Mouse (Mus musculus): ENCODE data around the gene Lrrc47. TPM values are rescaled to one million over a fixed set of nuclear protein-coding genes. Genes with fewer than 3 reads are reported as not detected.

The Lrrc47 gene
- 24.9 TPM for polyA plus RNA-seq (2014; fragmentation: Illumina TruSeq; extraction: RNeasy Lipid Tissue Mini Kit (QIAGEN cat#74804))

GRCm38 (mm10) chr4:154011646-154012089 lies at the start of gene Lrrc47:
Lrrc47 (plus strand) TSS chr4:154011731.

GRCm38 (mm10) chr4:153974431-153975291 lies 36.9 kb upstream of the Lrrc47 start, which contains the start of the genes Dffb and Cep104:
Dffb (minus strand) TSS chr4:153975126.
Cep104 (plus strand) TSS chr4:153975194.

GRCm38 (mm10) chr4:154025641-154026440 lies 14.3 kb downstream of the Lrrc47 start, which contains the start of gene Smim1:
Smim1 (minus strand) TSS chr4:154026230.

GRCm38 (mm10) chr4:154042577-154042976 lies 31.0 kb downstream of the Lrrc47 start, which contains the start of gene Ccdc27:
Ccdc27 (minus strand) TSS chr4:154042677.

Other genes with a start within 250 kb of the Lrrc47 start
- 16.6 TPM for gene A430005L14Rik, start 54.5 kb upstream of the Lrrc47 start, polyA plus RNA-seq (2014; fragmentation: Illumina TruSeq; extraction: RNeasy Lipid Tissue Mini Kit (QIAGEN cat#74804))
- gene Dffb, start 36.6 kb upstream of the Lrrc47 start, polyA plus RNA-seq (2014; fragmentation: Illumina TruSeq; extraction: RNeasy Lipid Tissue Mini Kit (QIAGEN cat#74804)) = 2.5 TPM
- 15.9 TPM for gene Cep104, start 36.5 kb upstream of the Lrrc47 start, polyA plus RNA-seq (2014; fragmentation: Illumina TruSeq; extraction: RNeasy Lipid Tissue Mini Kit (QIAGEN cat#74804))
- 0.40 TPM for gene Smim1, start 14.5 kb downstream of the Lrrc47 start, polyA plus RNA-seq (2014; fragmentation: Illumina TruSeq; extraction: RNeasy Lipid Tissue Mini Kit (QIAGEN cat#74804))
- gene Ccdc27, start 30.9 kb downstream of the Lrrc47 start, polyA plus RNA-seq (2014; fragmentation: Illumina TruSeq; extraction: RNeasy Lipid Tissue Mini Kit (QIAGEN cat#74804)) = not detected
- gene Trp73, start 128.5 kb downstream of the Lrrc47 start, polyA plus RNA-seq (2014; fragmentation: Illumina TruSeq; extraction: RNeasy Lipid Tissue Mini Kit (QIAGEN cat#74804)) = 0.14 TPM
- gene Wrap73, start 130.6 kb downstream of the Lrrc47 start, polyA plus RNA-seq (2014; fragmentation: Illumina TruSeq; extraction: RNeasy Lipid Tissue Mini Kit (QIAGEN cat#74804)) = 0.37 TPM
- gene Tprgl, start 148.9 kb downstream of the Lrrc47 start, polyA plus RNA-seq (2014; fragmentation: Illumina TruSeq; extraction: RNeasy Lipid Tissue Mini Kit (QIAGEN cat#74804)) = 73.6 TPM
- 0.26 TPM for gene Megf6, start 159.0 kb downstream of the Lrrc47 start, polyA plus RNA-seq (2014; fragmentation: Illumina TruSeq; extraction: RNeasy Lipid Tissue Mini Kit (QIAGEN cat#74804))